ENCODE assay signal across 19 mouse cellular contexts in the genomic region with DNA sequence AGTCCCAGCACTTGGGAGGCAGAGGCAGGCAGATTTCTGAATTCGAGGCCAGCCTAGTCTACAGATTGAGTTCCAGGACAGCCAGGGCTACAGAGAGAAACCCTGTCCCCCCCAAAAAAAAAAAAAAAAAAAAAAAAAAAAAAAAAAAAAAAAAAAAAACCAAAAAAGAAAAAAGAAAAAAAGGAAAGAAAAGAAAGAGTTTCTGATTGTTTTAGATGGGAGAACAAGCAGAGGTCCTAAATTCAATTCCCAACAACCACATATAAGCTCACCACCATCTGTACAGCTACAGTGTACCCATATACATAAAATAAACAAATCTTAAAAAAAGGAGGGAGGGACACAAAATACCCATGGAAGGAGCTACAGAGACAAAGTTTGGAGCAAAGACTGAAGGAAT. TPM values are rescaled to one million over a fixed set of nuclear protein-coding genes. Genes with fewer than 3 reads are reported as not detected.
"Had no signal": no experiment of that assay in that cellular context is flagged by ENCODE, and none has a peak within 500 bp of the region (broad histone marks: within the 10 kb centered on the region; RNA-seq: fewer than 3 reads in every experiment).

No protein-coding gene starts in this region.

RNA-seq across cellular contexts. Expression of a gene that starts 4.8 kb away (rescaled TPM):
- total RNA-seq: liver, adult 2 months; megakaryocyte progenitor cell, adult 5-6 weeks; megakaryocyte, adult 5-6 weeks; megakaryocyte-erythroid progenitor cell, adult 5-6 weeks; monocyte, adult 5-6 weeks had no signal
- polyA plus RNA-seq: liver, adult 2 months; liver, embryonic 11.5 days; liver, embryonic 13.5 days; liver, embryonic 14.5 days; liver, embryonic 15.5 days; liver, embryonic 16.5 days; liver, postnatal 0 days; macrophage had no signal

RNA-seq across cellular contexts. Expression of a gene that starts 31.1 kb away (rescaled TPM):
- total RNA-seq: liver, adult 2 months; midbrain, postnatal 0 days; monocyte, adult 5-6 weeks had no signal
- polyA plus RNA-seq: limb, embryonic 11.5 days; limb, embryonic 12.5 days; liver, adult 2 months; lung, embryonic 14.5 days; macrophage; midbrain, embryonic 13.5 days; midbrain, embryonic 15.5 days; neural tube, embryonic 11.5 days had no signal
